8 mouse cellular contexts compared by ENCODE assay signal in the genomic region with DNA sequence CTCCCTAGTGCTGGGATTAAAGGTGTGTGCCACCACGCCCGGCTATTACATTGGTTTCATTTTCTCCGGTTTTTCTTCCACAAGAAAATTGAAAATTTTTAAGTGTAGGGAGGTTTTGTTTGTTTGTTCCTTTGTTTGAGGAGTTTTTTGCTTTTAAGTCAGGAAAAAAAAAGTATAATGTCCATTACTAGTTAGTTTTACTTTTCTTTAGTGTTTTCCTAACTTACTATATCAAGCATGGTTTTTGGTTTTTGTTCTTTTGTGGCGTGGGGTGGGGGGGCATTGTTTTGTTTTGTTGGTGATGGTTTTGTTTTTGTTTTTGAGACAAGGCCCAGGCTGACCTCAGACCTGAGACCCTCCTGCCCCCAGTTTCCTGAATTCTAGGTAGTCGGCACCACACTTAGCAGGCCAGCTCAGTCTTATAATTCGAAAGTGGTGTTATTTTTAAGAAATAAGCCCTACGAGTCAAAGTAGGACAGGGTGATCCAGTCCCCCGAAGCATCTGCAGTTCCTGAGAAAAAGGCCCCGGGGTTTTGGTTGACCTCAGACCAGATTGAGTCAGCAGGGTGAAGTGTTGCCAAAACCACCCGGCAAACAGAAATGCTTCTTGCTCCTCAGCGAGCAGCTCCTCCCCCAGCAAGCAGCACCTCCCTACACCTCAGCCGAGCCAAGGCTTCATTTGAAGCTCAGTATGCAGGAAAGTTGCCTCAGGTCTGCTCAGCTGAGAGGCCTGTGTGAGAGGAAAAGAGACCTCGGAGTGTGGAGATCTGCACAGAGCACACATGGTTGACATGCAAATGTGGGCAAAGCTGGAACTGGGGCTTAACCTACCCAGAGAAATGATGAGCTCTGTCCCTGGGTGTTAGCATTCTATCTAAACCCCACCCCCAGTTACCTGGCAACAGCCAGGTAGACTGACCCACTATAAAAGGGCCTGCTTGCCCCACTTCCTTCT. TPM values are rescaled to one million over a fixed set of nuclear protein-coding genes. Genes with fewer than 3 reads are reported as not detected.
DNase-seq lines count a peak whose midpoint lies in the region; ATAC-seq and TF ChIP-seq lines count a peak whose summit lies in the region.

No protein-coding gene starts in this region.

- no peak overlapping the region for H3K9ac ChIP-seq in ES-E14 (ENCODE audit: insufficient read depth, low read depth, low read length, poor library complexity, severe bottlenecking)
- no peak overlapping the region for H3K9ac ChIP-seq in forebrain, embryonic 15.5 days (replicated peaks)
- H3K9ac ChIP-seq in midbrain, postnatal 0 days (replicated peaks; ENCODE audit: low read length, poor library complexity, severe bottlenecking): no peak overlapping the region

- in situ Hi-C loops in ES-E14 (cut with MboI; ENCODE audit: low sequenced_read_pairs in 2 of 2, unreplicated experiment in 2 of 2): no loop called here

- no peak for DNase-seq in ES-E14 (ENCODE audit: low read depth, low spot score)
- DNase-seq in adrenal gland, postnatal 25 days: peak; percentile 75
- peak; percentile 98 for DNase-seq in heart, adult 11 months
- DNase-seq in kidney, postnatal 14 days: peak; percentile 70
- DNase-seq in naive thymus-derived CD4-positive, alpha-beta T cell, adult 2 months (ENCODE audit: low read depth): peak; percentile 77
- DNase-seq in urinary bladder, postnatal 14 days (ENCODE audit: low spot score): peak; percentile 81
- DNase-seq in midbrain, postnatal 0 days (ENCODE audit: low spot score): no peak

- H3K36me3 ChIP-seq in ES-E14 (ENCODE audit: control insufficient read depth, insufficient read depth, low read length, poor library complexity, severe bottlenecking): no peaks in the 10 kb centered on the region
- no peaks in the 10 kb centered on the region for H3K36me3 ChIP-seq in forebrain, embryonic 15.5 days
- no peaks in the 10 kb centered on the region for H3K36me3 ChIP-seq in midbrain, postnatal 0 days (ENCODE audit: insufficient read depth, low read length)

- peaks cover 9 to 25% of the 10 kb centered on the region in 2 experiments; a peak in 3 of 4 replicates for H3K4me1 ChIP-seq in ES-E14 (ENCODE audit: control insufficient read depth in 2 of 2, insufficient read depth in 2 of 2, low read length in 2 of 2, poor library complexity in 1 of 2)
- peaks cover 12% of the 10 kb centered on the region; the same call in 1 of the 2 replicates for H3K4me1 ChIP-seq in forebrain, embryonic 15.5 days
- no peaks in the 10 kb centered on the region for H3K4me1 ChIP-seq in midbrain, postnatal 0 days (ENCODE audit: insufficient read depth, low read length)

- WGBS in forebrain, embryonic 15.5 days: 57% methylated on average over 13 of the region's 13 CpGs
- WGBS in midbrain, postnatal 0 days: 52% methylated on average over 13 of the region's 13 CpGs

- no peak overlapping the region for H3K4me2 ChIP-seq in forebrain, embryonic 15.5 days (replicated peaks)
- H3K4me2 ChIP-seq in midbrain, postnatal 0 days (ENCODE audit: low read depth, low read length, poor library complexity, severe bottlenecking): no peak overlapping the region

- H3K27ac ChIP-seq in ES-E14 (ENCODE audit: insufficient read depth, low read depth, low read length, poor library complexity, severe bottlenecking): peak overlapping the region; percentile 17; the same call in 1 of the 2 replicates
- H3K27ac ChIP-seq in forebrain, embryonic 15.5 days (replicated peaks): no peak overlapping the region
- no peak overlapping the region; the same call in 1 of the 2 replicates for H3K27ac ChIP-seq in midbrain, postnatal 0 days (ENCODE audit: low read depth, low read length)

- no peaks in the 10 kb centered on the region for H3K27me3 ChIP-seq in forebrain, embryonic 15.5 days
- H3K27me3 ChIP-seq in midbrain, postnatal 0 days (ENCODE audit: insufficient read depth, low read length): no peaks in the 10 kb centered on the region

- no peak for TF ChIP-seq CTCF in midbrain, postnatal 0 days (IDR thresholded peaks at IDR 0.05)

- H3K9me3 ChIP-seq in ES-E14 (ENCODE audit: control insufficient read depth, insufficient read depth, low read depth, low read length): no peaks in the 10 kb centered on the region
- H3K9me3 ChIP-seq in forebrain, embryonic 15.5 days: no peaks in the 10 kb centered on the region
- H3K9me3 ChIP-seq in midbrain, postnatal 0 days (ENCODE audit: low read length): no peaks in the 10 kb centered on the region

- ATAC-seq in forebrain, embryonic 15.5 days (replicated peaks): no peak
- ATAC-seq in midbrain, postnatal 0 days (ENCODE audit: low FRiP score): no peak

- H3K4me3 ChIP-seq in ES-E14 (ENCODE audit: insufficient read depth in 1 of 2, low read depth in 1 of 2, low read length in 2 of 2, poor library complexity in 1 of 2, severe bottlenecking in 1 of 2): no peak overlapping the region
- H3K4me3 ChIP-seq in forebrain, embryonic 15.5 days: no peak overlapping the region
- no peak overlapping the region for H3K4me3 ChIP-seq in midbrain, postnatal 0 days (ENCODE audit: low read depth, low read length)

TF ChIP-seq in ES-E14, 5 proteins besides CTCF, POLR2A, EP300 and RAD21:
- TF ChIP-seq HCFC1 (IDR thresholded peaks at IDR 0.05; ENCODE audit: borderline replicate concordance, insufficient read depth, low read length) (no peak), CHD2 (IDR thresholded peaks at IDR 0.05; ENCODE audit: low read depth, low read length) (no peak), ZNF384 (IDR thresholded peaks at IDR 0.05; ENCODE audit: low read depth, low read length) (no peak), ZC3H11A (IDR thresholded peaks at IDR 0.05; ENCODE audit: borderline replicate concordance, low read depth, low read length) (no peak), MAFK (IDR thresholded peaks at IDR 0.05; ENCODE audit: insufficient read depth, low read depth, low read length) (no peak)

RNA-seq across cellular contexts. Expression of a gene that starts 23.1 kb away (rescaled TPM):
- total RNA-seq in ES-E14 (2012; rRNA removed): 47.1 and 66.7 TPM in 2 replicates
- total RNA-seq in adrenal gland, postnatal 25 days (2021): 20.5 and 29.8 TPM in 2 replicates
- 23.0 and 23.2 TPM in 2 replicates for polyA plus RNA-seq in forebrain, embryonic 15.5 days (2015; fragmentation: Nextera tagmentation; extraction: Ambion mirVana)
- total RNA-seq in midbrain, postnatal 0 days (2014; rRNA removed): 138 and 160 TPM in 2 replicates
- polyA plus RNA-seq in midbrain, postnatal 0 days (2015; fragmentation: Nextera tagmentation; extraction: Ambion mirVana): 34.8 and 40.2 TPM in 2 replicates

RNA-seq across cellular contexts. Expression of a gene that starts 43.2 kb away (rescaled TPM):
- total RNA-seq in ES-E14 (2012; rRNA removed): 148 and 177 TPM in 2 replicates
- 121 and 128 TPM in 2 replicates for total RNA-seq in adrenal gland, postnatal 25 days (2021)
- 106 and 116 TPM in 2 replicates for polyA plus RNA-seq in forebrain, embryonic 15.5 days (2015; fragmentation: Nextera tagmentation; extraction: Ambion mirVana)
- 28.8 and 31.0 TPM in 2 replicates for total RNA-seq in midbrain, postnatal 0 days (2014; rRNA removed)
- 66.0 and 67.1 TPM in 2 replicates for polyA plus RNA-seq in midbrain, postnatal 0 days (2015; fragmentation: Nextera tagmentation; extraction: Ambion mirVana)

Comparison
In these comparisons a context has a peak if more than half of its experiments do, and no peak if none do; other contexts are left out.
1. DNase-seq: peak in adrenal gland, postnatal 25 days (single experiment), heart, adult 11 months (single experiment), kidney, postnatal 14 days (single experiment), naive thymus-derived CD4-positive, alpha-beta T cell, adult 2 months (single experiment) and urinary bladder, postnatal 14 days (single experiment); none in ES-E14 (single experiment) and midbrain, postnatal 0 days (single experiment).